Comparison of ENCODE assay signal across 9 mouse cellular contexts in genomic region chr1:42693852-42694251, GRCm38 (mm10). TPM values are rescaled to one million over a fixed set of nuclear protein-coding genes. Genes with fewer than 3 reads are reported as not detected.
DNase-seq lines count a peak whose midpoint lies in the region; ATAC-seq and TF ChIP-seq lines count a peak whose summit lies in the region.
"Had no signal": no experiment of that assay in that cellular context is flagged by ENCODE, and none has a peak within 500 bp of the region (broad histone marks: within the 10 kb centered on the region; RNA-seq: fewer than 3 reads in every experiment).

No protein-coding gene starts in this region.

- TF ChIP-seq POLR2A in cerebellum, adult 2 months (IDR thresholded peaks at IDR 0.05; ENCODE audit: borderline replicate concordance, insufficient read depth, low read length) = no peak

- H3K27me3 ChIP-seq in cerebellum, adult 2 months (ENCODE audit: control insufficient read depth, insufficient read depth, low read length) = peaks cover 28% of the 10 kb centered on the region
- H3K27me3 ChIP-seq in E14TG2a.4 (ENCODE audit: insufficient read depth, low read length) = peaks cover 84% of the 10 kb centered on the region
- H3K27me3 ChIP-seq in forebrain, embryonic 10.5 days (ENCODE audit: poor library complexity, severe bottlenecking) = peaks cover 89% of the 10 kb centered on the region
- H3K27me3 ChIP-seq in liver, postnatal 0 days (ENCODE audit: insufficient read depth, low read length) = peaks cover 86% of the 10 kb centered on the region

- WGBS in cerebellum, adult 2 months = under 1% methylated on average over 22 of the region's 22 CpGs
- under 1% methylated on average over 22 of the region's 22 CpGs for WGBS in forebrain, embryonic 10.5 days
- WGBS in liver, postnatal 0 days (ENCODE audit: insufficient replicate concordance) = under 1% methylated on average over 22 of the region's 22 CpGs

- peak overlapping the region; percentile 63 for H3K4me2 ChIP-seq in liver, postnatal 0 days (ENCODE audit: low read depth, low read length)

- peak overlapping the region; percentile 53 for H3K4me3 ChIP-seq in cerebellum, adult 2 months (replicated peaks; ENCODE audit: insufficient read depth, low read depth, low read length)
- peak overlapping the region; percentile 59 for H3K4me3 ChIP-seq in E14TG2a.4 (replicated peaks; ENCODE audit: low read length)
- H3K4me3 ChIP-seq in forebrain, embryonic 10.5 days = peak overlapping the region; percentile 94
- peak overlapping the region; percentile 34 for H3K4me3 ChIP-seq in liver, postnatal 0 days (ENCODE audit: low read depth, low read length)

- TF ChIP-seq CTCF in cerebellum, adult 2 months (IDR thresholded peaks at IDR 0.05; ENCODE audit: borderline replicate concordance, insufficient read depth, low read depth, low read length) = no peak
- no peak for TF ChIP-seq CTCF in E14TG2a.4 (conservative IDR thresholded peaks at IDR 0.05; ENCODE audit: low read length)
- TF ChIP-seq CTCF in liver, postnatal 0 days (IDR thresholded peaks at IDR 0.05; ENCODE audit: low read depth) = no peak

- TF ChIP-seq EP300 in liver, postnatal 0 days (IDR thresholded peaks at IDR 0.05; ENCODE audit: low read depth) = no peak

- no peak for ATAC-seq in liver, postnatal 0 days

- H3K9me3 ChIP-seq in E14TG2a.4 (ENCODE audit: low read length) = no peaks in the 10 kb centered on the region
- no peaks in the 10 kb centered on the region for H3K9me3 ChIP-seq in forebrain, embryonic 10.5 days
- no peaks in the 10 kb centered on the region for H3K9me3 ChIP-seq in liver, postnatal 0 days (ENCODE audit: low read length)

- H3K36me3 ChIP-seq in E14TG2a.4 (ENCODE audit: insufficient read depth, low read length) = no peaks in the 10 kb centered on the region
- peaks cover 20% of the 10 kb centered on the region for H3K36me3 ChIP-seq in forebrain, embryonic 10.5 days (replicated peaks)
- H3K36me3 ChIP-seq in liver, postnatal 0 days (replicated peaks; ENCODE audit: insufficient read depth, low read length) = no peaks in the 10 kb centered on the region

- H3K9ac ChIP-seq in liver, postnatal 0 days (replicated peaks) = no peak overlapping the region

- peak overlapping the region; percentile 40; the same call in 1 of the 2 replicates for H3K27ac ChIP-seq in cerebellum, adult 2 months (ENCODE audit: insufficient read depth, low read length)
- H3K27ac ChIP-seq in forebrain, embryonic 10.5 days = peak overlapping the region; percentile 99
- H3K27ac ChIP-seq in liver, postnatal 0 days (ENCODE audit: low read depth) = no peak overlapping the region

- DNase-seq in cerebellum, adult 2 months = peak; percentile 49 to 60
- no peak for DNase-seq in cerebellum, adult 11 months
- peak; percentile 70 for DNase-seq in forebrain, embryonic 10.5 days (ENCODE audit: extremely low spot score, low spot score)
- peak; percentile 69 for DNase-seq in kidney, adult 9 months
- no peak for DNase-seq in liver, postnatal 0 days
- DNase-seq in B cell, adult 2 months = no peak
- DNase-seq in spleen, postnatal 10 days (ENCODE audit: low spot score in 2 of 2) = no peak

- 0 out of 2 replicates have a peak, but pooled peaks cover 6% of the 10 kb centered on the region for H3K4me1 ChIP-seq in cerebellum, adult 2 months (ENCODE audit: control insufficient read depth, insufficient read depth, low read length)
- H3K4me1 ChIP-seq in E14TG2a.4 (replicated peaks; ENCODE audit: low read depth, low read length) = peaks cover 32% of the 10 kb centered on the region
- H3K4me1 ChIP-seq in forebrain, embryonic 10.5 days = peaks cover 65% of the 10 kb centered on the region
- H3K4me1 ChIP-seq in liver, postnatal 0 days (ENCODE audit: insufficient read depth) = 0 out of 2 replicates have a peak, but pooled peaks cover 2% of the 10 kb centered on the region

RNA-seq across cellular contexts. Expression of gene Pou3f3, which starts 1.7 kb away (rescaled TPM):
- polyA plus RNA-seq in cerebellum, adult 2 months (2012; rRNA removed) = 14.1 and 15.9 TPM in 2 replicates
- polyA plus RNA-seq in forebrain, embryonic 10.5 days (2016; fragmentation: Nextera tagmentation; extraction: Ambion mirVana) = 13.4 and 14.4 TPM in 2 replicates
- not detected in 2 replicates for polyA plus RNA-seq in liver, postnatal 0 days (2015; fragmentation: Nextera tagmentation; extraction: Ambion mirVana)
- polyA plus RNA-seq: C2C12 had no signal

Comparison
In these comparisons a context has a peak if more than half of its experiments do, and no peak if none do; other contexts are left out.
1. DNase-seq: peak in cerebellum, adult 2 months (2 of 2), forebrain, embryonic 10.5 days (single experiment) and kidney, adult 9 months (single experiment); none in cerebellum, adult 11 months (single experiment), liver, postnatal 0 days (single experiment), B cell, adult 2 months (0 of 2) and spleen, postnatal 10 days (0 of 2).
2. H3K4me3 ChIP-seq: peak in every context shown above with its lines; median percentile 94 in forebrain, embryonic 10.5 days; 59 in E14TG2a.4; 53 in cerebellum, adult 2 months; 34 in liver, postnatal 0 days.
3. RNA of gene Pou3f3, which starts 1.7 kb away (polyA plus RNA-seq): 14.1 to 15.9 TPM in cerebellum, adult 2 months and 13.4 to 14.4 TPM in forebrain, embryonic 10.5 days; not detected in liver, postnatal 0 days; every median in the first group is over 10 times any median in the second.